Mouse (Mus musculus): ENCODE results near the gene Sbf2. TPM values are rescaled to one million over a fixed set of nuclear protein-coding genes. Genes with fewer than 3 reads are reported as not detected.

Sbf2 gene
- polyA plus RNA-seq, 1 experiment from 2014 or later: 48.9 TPM

- no peak for ATAC-seq (ENCODE audit: low FRiP score)
- Histone ChIP-seq H3K4me2 (replicated peaks; ENCODE audit: low read depth, low read length) (peak overlapping the region; percentile 1), H3K4me3 (ENCODE audit: low read depth, low read length) (0 out of 2 replicates have a peak overlapping the region, but pooled peaks have one; percentile 0)
Measured at GRCm38 (mm10) chr7:110626186-110627098, 11.7 kb upstream of the Sbf2 start.

GRCm38 (mm10) chr7:110625489-110625888 lies 10.8 kb upstream of the Sbf2 start:
- Histone ChIP-seq H3K9ac (ENCODE audit: low read depth, low read length) (no peak overlapping the region), H3K9me3 (ENCODE audit: control insufficient read depth, low read length) (no peaks in the 10 kb centered on the region), H3K27ac (ENCODE audit: low read depth, low read length) (no peak overlapping the region), H3K27me3 (ENCODE audit: control insufficient read depth, insufficient read depth, low read length) (peaks cover 56% of the 10 kb centered on the region), H3K36me3 (ENCODE audit: control insufficient read depth, insufficient read depth, low read length) (no peaks in the 10 kb centered on the region), H3K4me2 (replicated peaks; ENCODE audit: low read depth, low read length) (no peak overlapping the region), H3K4me3 (ENCODE audit: low read depth, low read length) (no peak overlapping the region), H3K4me1 (replicated peaks; ENCODE audit: control insufficient read depth, insufficient read depth, low read length) (peaks cover 16% of the 10 kb centered on the region)
- peak; percentile 15 for DNase-seq (ENCODE audit: low spot score)
- no peak for ATAC-seq (ENCODE audit: low FRiP score)
- WGBS: 57% methylated on average over 10 of the region's 10 CpGs

More at GRCm38 (mm10) chr7:110626186-110627098, 11.7 kb upstream of the Sbf2 start:
- H3K36me3 ChIP-seq (ENCODE audit: control insufficient read depth, insufficient read depth, low read length): no peaks in the 10 kb centered on the region
- H3K27ac ChIP-seq (ENCODE audit: low read depth, low read length): no peak overlapping the region
- no peaks in the 10 kb centered on the region for H3K9me3 ChIP-seq (ENCODE audit: control insufficient read depth, low read length)
- peaks cover 58% of the 10 kb centered on the region for H3K27me3 ChIP-seq (ENCODE audit: control insufficient read depth, insufficient read depth, low read length)
- no peak overlapping the region for H3K9ac ChIP-seq (ENCODE audit: low read depth, low read length)
- peaks cover 16% of the 10 kb centered on the region for H3K4me1 ChIP-seq (replicated peaks; ENCODE audit: control insufficient read depth, insufficient read depth, low read length)
- peak; percentile 47 for DNase-seq (ENCODE audit: low spot score)
- 3% methylated on average over 28 of the region's 28 CpGs for WGBS

- DNase-seq (ENCODE audit: low spot score): no peak
- Histone ChIP-seq H3K27me3 (ENCODE audit: control insufficient read depth, insufficient read depth, low read length) (peaks cover 54% of the 10 kb centered on the region), H3K9ac (ENCODE audit: low read depth, low read length) (no peak overlapping the region), H3K4me3 (ENCODE audit: low read depth, low read length) (no peak overlapping the region), H3K36me3 (ENCODE audit: control insufficient read depth, insufficient read depth, low read length) (no peaks in the 10 kb centered on the region), H3K4me2 (replicated peaks; ENCODE audit: low read depth, low read length) (no peak overlapping the region), H3K4me1 (replicated peaks; ENCODE audit: control insufficient read depth, insufficient read depth, low read length) (peaks cover 15% of the 10 kb centered on the region), H3K27ac (ENCODE audit: low read depth, low read length) (no peak overlapping the region), H3K9me3 (ENCODE audit: control insufficient read depth, low read length) (no peaks in the 10 kb centered on the region)
- 83% methylated on average over 13 of the region's 13 CpGs for WGBS
- ATAC-seq (ENCODE audit: low FRiP score): no peak
Measured at GRCm38 (mm10) chr7:110624961-110625360, 10.2 kb upstream of the Sbf2 start.

- H3K27ac ChIP-seq (ENCODE audit: low read depth, low read length): no peak overlapping the region
- DNase-seq (ENCODE audit: low spot score) (no peak), ATAC-seq (ENCODE audit: low FRiP score) (no peak)
- 65% methylated on average over 2 of the region's 2 CpGs for WGBS
- H3K27me3 ChIP-seq (ENCODE audit: control insufficient read depth, insufficient read depth, low read length): peaks cover 46% of the 10 kb centered on the region
- no peak overlapping the region for H3K4me2 ChIP-seq (replicated peaks; ENCODE audit: low read depth, low read length)
- no peaks in the 10 kb centered on the region for H3K9me3 ChIP-seq (ENCODE audit: control insufficient read depth, low read length)
- peaks cover 13% of the 10 kb centered on the region for H3K4me1 ChIP-seq (replicated peaks; ENCODE audit: control insufficient read depth, insufficient read depth, low read length)
- H3K9ac ChIP-seq (ENCODE audit: low read depth, low read length): no peak overlapping the region
- H3K36me3 ChIP-seq (ENCODE audit: control insufficient read depth, insufficient read depth, low read length): no peaks in the 10 kb centered on the region
- H3K4me3 ChIP-seq (ENCODE audit: low read depth, low read length): no peak overlapping the region
Measured at GRCm38 (mm10) chr7:110624067-110624466, 9.3 kb upstream of the Sbf2 start.

GRCm38 (mm10) chr7:110619086-110619611 lies 4.4 kb upstream of the Sbf2 start:
- no peaks in the 10 kb centered on the region for H3K9me3 ChIP-seq (ENCODE audit: control insufficient read depth, low read length)
- 63% methylated on average over 9 of the region's 9 CpGs for WGBS
- H3K4me2 ChIP-seq (replicated peaks; ENCODE audit: low read depth, low read length): no peak overlapping the region
- ATAC-seq (ENCODE audit: low FRiP score) (no peak), DNase-seq (ENCODE audit: low spot score) (no peak)
- H3K9ac ChIP-seq (ENCODE audit: low read depth, low read length): no peak overlapping the region
- no peak overlapping the region for H3K27ac ChIP-seq (ENCODE audit: low read depth, low read length)
- no peaks in the 10 kb centered on the region for H3K4me1 ChIP-seq (replicated peaks; ENCODE audit: control insufficient read depth, insufficient read depth, low read length)
- H3K27me3 ChIP-seq (ENCODE audit: control insufficient read depth, insufficient read depth, low read length): peaks cover 3% of the 10 kb centered on the region; the same call in 1 of the 2 replicates
- no peaks in the 10 kb centered on the region for H3K36me3 ChIP-seq (ENCODE audit: control insufficient read depth, insufficient read depth, low read length)
- H3K4me3 ChIP-seq (ENCODE audit: low read depth, low read length): no peak overlapping the region

GRCm38 (mm10) chr7:110615792-110616191 lies 1.1 kb upstream of the Sbf2 start:
- Histone ChIP-seq H3K27ac (ENCODE audit: low read depth, low read length) (no peak overlapping the region), H3K9ac (ENCODE audit: low read depth, low read length) (no peak overlapping the region), H3K4me3 (ENCODE audit: low read depth, low read length) (peak overlapping the region; percentile 94; the same call in 1 of the 2 replicates), H3K4me2 (replicated peaks; ENCODE audit: low read depth, low read length) (peak overlapping the region; percentile 47), H3K4me1 (replicated peaks; ENCODE audit: control insufficient read depth, insufficient read depth, low read length) (peaks cover 3% of the 10 kb centered on the region; the same call in 1 of the 2 replicates), H3K36me3 (ENCODE audit: control insufficient read depth, insufficient read depth, low read length) (no peaks in the 10 kb centered on the region), H3K27me3 (ENCODE audit: control insufficient read depth, insufficient read depth, low read length) (no peaks in the 10 kb centered on the region; the same call in 1 of the 2 replicates), H3K9me3 (ENCODE audit: control insufficient read depth, low read length) (no peaks in the 10 kb centered on the region)
- ATAC-seq (ENCODE audit: low FRiP score) (no peak), DNase-seq (ENCODE audit: low spot score) (peak; percentile 26)
- 7% methylated on average over 11 of the region's 11 CpGs for WGBS

GRCm38 (mm10) chr7:110615151-110615631 lies 469 bp upstream of the Sbf2 start:
- DNase-seq (ENCODE audit: low spot score) (peak; percentile 66), ATAC-seq (ENCODE audit: low FRiP score) (peak; percentile 31)
- WGBS: under 1% methylated on average over 20 of the region's 20 CpGs
- peak overlapping the region; percentile 90 for H3K9ac ChIP-seq (ENCODE audit: low read depth, low read length)
- no peaks in the 10 kb centered on the region for H3K36me3 ChIP-seq (ENCODE audit: control insufficient read depth, insufficient read depth, low read length)
- H3K27me3 ChIP-seq (ENCODE audit: control insufficient read depth, insufficient read depth, low read length): no peaks in the 10 kb centered on the region; the same call in 1 of the 2 replicates
- peak overlapping the region; percentile 47 for H3K4me2 ChIP-seq (replicated peaks; ENCODE audit: low read depth, low read length)
- no peaks in the 10 kb centered on the region for H3K9me3 ChIP-seq (ENCODE audit: control insufficient read depth, low read length)
- H3K27ac ChIP-seq (ENCODE audit: low read depth, low read length): peak overlapping the region; percentile 96
- peak overlapping the region; percentile 94 for H3K4me3 ChIP-seq (ENCODE audit: low read depth, low read length)
- H3K4me1 ChIP-seq (replicated peaks; ENCODE audit: control insufficient read depth, insufficient read depth, low read length): peaks cover 3% of the 10 kb centered on the region; the same call in 1 of the 2 replicates

GRCm38 (mm10) chr7:110613381-110614132 lies 1.2 kb downstream of the Sbf2 start:
- Histone ChIP-seq H3K4me1 (replicated peaks; ENCODE audit: control insufficient read depth, insufficient read depth, low read length) (peaks cover 3% of the 10 kb centered on the region; the same call in 1 of the 2 replicates), H3K9me3 (ENCODE audit: control insufficient read depth, low read length) (no peaks in the 10 kb centered on the region), H3K4me3 (ENCODE audit: low read depth, low read length) (peak overlapping the region; percentile 94), H3K27me3 (ENCODE audit: control insufficient read depth, insufficient read depth, low read length) (no peaks in the 10 kb centered on the region; the same call in 1 of the 2 replicates), H3K4me2 (replicated peaks; ENCODE audit: low read depth, low read length) (peak overlapping the region; percentile 47), H3K36me3 (ENCODE audit: control insufficient read depth, insufficient read depth, low read length) (no peaks in the 10 kb centered on the region), H3K27ac (ENCODE audit: low read depth, low read length) (peak overlapping the region; percentile 96), H3K9ac (ENCODE audit: low read depth, low read length) (peak overlapping the region; percentile 90)
- 3% methylated on average over 17 of the region's 17 CpGs for WGBS
- ATAC-seq (ENCODE audit: low FRiP score): no peak
- DNase-seq (ENCODE audit: low spot score): no peak

All from hindbrain, embryonic 11.5 days (tissue).